Comparison of ENCODE assay signal across 40 mouse cellular contexts in genomic region chr8:21006801-21007200, GRCm38 (mm10). TPM values are rescaled to one million over a fixed set of nuclear protein-coding genes. Genes with fewer than 3 reads are reported as not detected.
"Had no signal": no experiment of that assay in that cellular context is flagged by ENCODE, and none has a peak within 500 bp of the region (broad histone marks: within the 10 kb centered on the region; RNA-seq: fewer than 3 reads in every experiment).

No protein-coding gene starts in this region.

- DNase-seq: gastrocnemius, postnatal 14 days; gastrocnemius, postnatal 36 days; heart, adult 11 months; heart, adult 2 months; heart, postnatal 14 days; heart, postnatal 36 days; kidney, adult 11 months; kidney, adult 2 months; kidney, adult 9 months; kidney, postnatal 25 days; kidney, postnatal 4 days; liver; liver, embryonic 13.5 days; liver, postnatal 0 days had no signal

RNA-seq across cellular contexts. Expression of gene Defa21, which starts 18.5 kb away (rescaled TPM):
- total RNA-seq: gastrocnemius, adult 8-10 months; gastrocnemius, postnatal 14 days; gastrocnemius, postnatal 36 days; heart, adult 2 months; heart, postnatal 14 days; heart, postnatal 36 days; hematopoietic stem cell, adult 5-6 weeks; hindbrain, postnatal 0 days; layer of hippocampus, adult 2 months; layer of hippocampus, postnatal 10 days; layer of hippocampus, postnatal 25 days; left cerebral cortex, adult 2 months; left cerebral cortex, postnatal 14 days; left cerebral cortex, postnatal 36 days had no signal
- polyA plus RNA-seq: gonadal fat pad, adult 2 months; heart, adult 2 months; heart, embryonic 11.5 days; heart, embryonic 13.5 days; heart, embryonic 15.5 days; heart, postnatal 0 days; hindbrain, embryonic 11.5 days; hindbrain, embryonic 13.5 days; hindbrain, embryonic 15.5 days; hindbrain, postnatal 0 days; intestine, embryonic 14.5 days; intestine, embryonic 16.5 days; kidney, adult 2 months; kidney, embryonic 15.5 days; kidney, postnatal 0 days; limb, embryonic 10.5 days; limb, embryonic 12.5 days; liver, embryonic 11.5 days; liver, embryonic 13.5 days; liver, embryonic 15.5 days; liver, postnatal 0 days had no signal

RNA-seq across cellular contexts. Expression of gene Defa23, which starts 48.0 kb away (rescaled TPM):
- total RNA-seq: gastrocnemius, adult 8-10 months; gastrocnemius, postnatal 14 days; gastrocnemius, postnatal 36 days; heart, adult 2 months; heart, postnatal 14 days; heart, postnatal 36 days; hematopoietic stem cell, adult 5-6 weeks; hindbrain, postnatal 0 days; layer of hippocampus, adult 2 months; layer of hippocampus, postnatal 10 days; layer of hippocampus, postnatal 25 days; left cerebral cortex, adult 2 months; left cerebral cortex, postnatal 14 days; left cerebral cortex, postnatal 36 days had no signal
- polyA plus RNA-seq: gonadal fat pad, adult 2 months; heart, adult 2 months; heart, embryonic 11.5 days; heart, embryonic 13.5 days; heart, embryonic 15.5 days; heart, postnatal 0 days; hindbrain, embryonic 11.5 days; hindbrain, embryonic 13.5 days; hindbrain, embryonic 15.5 days; hindbrain, postnatal 0 days; intestine, embryonic 14.5 days; intestine, embryonic 16.5 days; kidney, adult 2 months; kidney, embryonic 15.5 days; kidney, postnatal 0 days; limb, embryonic 10.5 days; limb, embryonic 12.5 days; limb, embryonic 14.5 days; liver, embryonic 11.5 days; liver, embryonic 13.5 days; liver, embryonic 15.5 days; liver, postnatal 0 days had no signal

RNA-seq across cellular contexts. Expression of gene Defa35, which starts 58.0 kb away (rescaled TPM):
- total RNA-seq: gastrocnemius, adult 8-10 months; gastrocnemius, postnatal 14 days; gastrocnemius, postnatal 36 days; heart, adult 2 months; heart, postnatal 14 days; heart, postnatal 36 days; hematopoietic stem cell, adult 5-6 weeks; hindbrain, postnatal 0 days; layer of hippocampus, adult 2 months; layer of hippocampus, postnatal 10 days; layer of hippocampus, postnatal 25 days; left cerebral cortex, adult 2 months; left cerebral cortex, postnatal 14 days; left cerebral cortex, postnatal 36 days had no signal
- polyA plus RNA-seq: gonadal fat pad, adult 2 months; heart, adult 2 months; heart, embryonic 11.5 days; heart, embryonic 13.5 days; heart, embryonic 15.5 days; heart, postnatal 0 days; hindbrain, embryonic 11.5 days; hindbrain, embryonic 13.5 days; hindbrain, embryonic 15.5 days; hindbrain, postnatal 0 days; intestine, embryonic 14.5 days; intestine, embryonic 16.5 days; kidney, adult 2 months; kidney, embryonic 15.5 days; kidney, postnatal 0 days; limb, embryonic 10.5 days; limb, embryonic 12.5 days; limb, embryonic 14.5 days; liver, embryonic 11.5 days; liver, embryonic 13.5 days; liver, embryonic 15.5 days; liver, postnatal 0 days had no signal
